Mouse (Mus musculus): ENCODE results near the gene Padi3.

DNA sequence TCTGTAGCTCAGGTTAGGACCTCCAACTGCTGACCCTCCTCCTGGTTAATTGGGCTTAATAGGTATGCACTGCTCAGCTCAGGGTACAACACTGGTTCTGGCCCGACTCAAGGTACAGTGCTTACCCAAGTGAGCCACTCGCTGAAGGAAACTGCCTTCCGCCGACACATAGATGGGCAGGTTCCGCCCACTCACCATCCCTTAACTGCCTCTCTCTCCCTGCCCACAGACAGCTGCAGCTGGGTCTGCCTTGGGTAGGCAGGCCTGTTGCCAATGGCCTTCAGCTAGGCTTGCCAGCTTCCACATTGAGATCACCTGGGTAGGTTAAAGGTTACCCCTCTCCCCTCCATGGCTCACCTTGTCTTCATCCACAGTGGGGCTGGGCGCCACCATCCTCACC is 69.0 kb downstream of the Padi3 start:
- TF ChIP-seq E2F4 (IDR thresholded peaks at IDR 0.05; ENCODE audit: insufficient read depth) (no peak), MAX (IDR thresholded peaks at IDR 0.05; ENCODE audit: low read depth) (no peak), POLR2A (IDR thresholded peaks at IDR 0.05; ENCODE audit: insufficient read length, low read depth) (no peak), POLR2AphosphoS2 (IDR thresholded peaks at IDR 0.05; ENCODE audit: insufficient read length, low read depth) (no peak), SRF (IDR thresholded peaks at IDR 0.05; ENCODE audit: control insufficient read depth, insufficient read length, low read depth) (peak; percentile 32), CEBPB (IDR thresholded peaks at IDR 0.05; ENCODE audit: insufficient read depth, poor library complexity, severe bottlenecking) (no peak), TCF12 (IDR thresholded peaks at IDR 0.05; ENCODE audit: insufficient read depth, poor library complexity, severe bottlenecking) (no peak), USF1 (IDR thresholded peaks at IDR 0.05; ENCODE audit: low read depth) (no peak), MYOD1 (IDR thresholded peaks at IDR 0.05; ENCODE audit: control insufficient read depth in 1 of 3, insufficient read length in 2 of 3, low read depth in 2 of 3) (peak in 2 of 3 experiments; percentile 83 to 94), TCF3 (IDR thresholded peaks at IDR 0.05; ENCODE audit: insufficient read length, low read depth) (no peak), MYOG (IDR thresholded peaks at IDR 0.05; ENCODE audit: control insufficient read depth in 1 of 3, insufficient read depth in 1 of 3, insufficient read length in 2 of 3, low read depth in 2 of 3) (peak; percentile 53 to 94 (median 92))
